Mouse (Mus musculus) colon, adult 2 months (tissue): ENCODE measurements around the gene Gm20914. TPM values are rescaled to one million over a fixed set of nuclear protein-coding genes. Genes with fewer than 3 reads are reported as not detected.

Experiments used
- polyA plus RNA-seq: library from polyadenylated mRNA; depleted of rRNA; stranded (reverse); fragments of >200 nt; gene quantifications from 2 replicates; pipeline ENCODE4 v1.2.3, GENCODE M21; 2012; rRNA removed

The Gm20914 gene
- polyA plus RNA-seq: not detected in 2 replicates

DNA sequence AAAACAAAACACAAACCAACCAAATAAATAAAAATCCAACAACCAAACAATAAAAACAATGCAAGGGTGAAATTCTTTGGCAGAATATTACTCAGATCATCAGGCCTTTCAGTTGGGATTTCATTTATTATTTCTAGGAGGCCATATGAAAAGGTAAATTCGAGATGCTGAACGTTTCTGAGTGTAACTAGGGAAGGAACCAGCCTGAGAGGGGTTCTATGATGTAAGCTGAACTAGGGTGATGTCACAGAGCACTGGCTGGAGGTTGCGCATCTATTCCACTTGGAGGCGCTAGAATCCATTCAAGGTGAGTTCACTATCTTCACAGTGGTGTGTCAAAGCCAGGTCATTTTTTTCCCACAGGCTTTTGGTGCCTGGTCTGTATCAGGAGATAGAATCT is at the start of gene Gm20914:
Gene Gm20914, plus strand, starts transcription at position 301 of the 400 bp plus-strand sequence.

Other genes with a start within 250 kb of the Gm20914 start
- not detected in 2 replicates for gene Gm21854, start 69.0 kb upstream of the Gm20914 start, polyA plus RNA-seq
- gene Gm28171, start 67.4 kb downstream of the Gm20914 start, polyA plus RNA-seq: not detected in 2 replicates
- not detected in 2 replicates for gene Gm21778, start 216.5 kb downstream of the Gm20914 start, polyA plus RNA-seq